Mouse (Mus musculus) thymus, postnatal 0 days (tissue): ENCODE measurements around the gene Ralgapa1. TPM values are rescaled to one million over a fixed set of nuclear protein-coding genes. Genes with fewer than 3 reads are reported as not detected.

Experiments
- microRNA-seq: library from miRNA; unstranded; fragments of <30 nt; microRNA quantifications from one replicate; pipeline ENCODE4, GENCODE M21; 2016; ENCODE audit warnings: borderline number of aligned reads
- polyA plus RNA-seq: library from polyadenylated mRNA; unstranded; fragments of >200 nt; fragmentation: Nextera tagmentation; extraction: Ambion mirVana; gene quantifications from 2 replicates; pipeline ENCODE4 v1.2.1, GENCODE M21; 2015

Gene Ralgapa1
- polyA plus RNA-seq, 1 experiment from 2014 or later = 15.7 TPM

Small RNAs within 50 kb of the gene (microRNA-seq; reads per million reads assigned to microRNA genes)
- gene Gm23394 = not detected

Other genes starting within 250 kb of the Ralgapa1 start
- gene Insm2, start 221.7 kb downstream of the Ralgapa1 start, polyA plus RNA-seq = 0.09 and 0.25 TPM in 2 replicates
- 24.0 and 28.5 TPM in 2 replicates for gene Brms1l, start 15.2 kb upstream of the Ralgapa1 start, polyA plus RNA-seq